Mouse (Mus musculus): ENCODE results near the gene Gpbar1. TPM values are rescaled to one million over a fixed set of nuclear protein-coding genes. Genes with fewer than 3 reads are reported as not detected.

The Gpbar1 gene
- polyA plus RNA-seq, 2 experiments: 0.34 TPM; not detected in 1

GRCm38 (mm10) chr1:74300347-74301110, 22.2 kb downstream of the Gpbar1 start:
- DNase-seq (ENCODE audit: low spot score) (no peak), ATAC-seq (ENCODE audit: low FRiP score, low read depth) (no peak)
- H3K9me3 ChIP-seq (ENCODE audit: control insufficient read depth, low read length): no peaks in the 10 kb centered on the region
- no peak overlapping the region for H3K4me3 ChIP-seq (replicated peaks; ENCODE audit: low read length)
- peaks cover 24% of the 10 kb centered on the region for H3K4me1 ChIP-seq (ENCODE audit: control insufficient read depth, insufficient read depth, low read length)
- no peak overlapping the region for H3K27ac ChIP-seq (replicated peaks; ENCODE audit: low read depth, low read length)
- no peaks in the 10 kb centered on the region for H3K27me3 ChIP-seq (ENCODE audit: control insufficient read depth, insufficient read depth, low read length)
- 77% methylated on average over 6 of the region's 6 CpGs for WGBS
- no peak for TF ChIP-seq POLR2A (IDR thresholded peaks at IDR 0.05; ENCODE audit: borderline replicate concordance, extremely low read depth, insufficient read depth, insufficient read length)
- no peak overlapping the region for H3K4me2 ChIP-seq (replicated peaks; ENCODE audit: low read depth, low read length, severe bottlenecking)
- no peaks in the 10 kb centered on the region for H3K36me3 ChIP-seq (ENCODE audit: control insufficient read depth, insufficient read depth, low read length)
- H3K9ac ChIP-seq (ENCODE audit: low read depth, low read length, severe bottlenecking): no peak overlapping the region

GRCm38 (mm10) chr1:74302229-74302628, 23.9 kb downstream of the Gpbar1 start:
- Histone ChIP-seq H3K9ac (ENCODE audit: low read depth, low read length, severe bottlenecking) (no peak overlapping the region), H3K4me3 (replicated peaks; ENCODE audit: low read length) (no peak overlapping the region), H3K27me3 (ENCODE audit: control insufficient read depth, insufficient read depth, low read length) (no peaks in the 10 kb centered on the region), H3K4me1 (ENCODE audit: control insufficient read depth, insufficient read depth, low read length) (peaks cover 10% of the 10 kb centered on the region), H3K4me2 (replicated peaks; ENCODE audit: low read depth, low read length, severe bottlenecking) (peak overlapping the region; percentile 73; the same call in 1 of the 2 replicates), H3K27ac (replicated peaks; ENCODE audit: low read depth, low read length) (no peak overlapping the region), H3K36me3 (ENCODE audit: control insufficient read depth, insufficient read depth, low read length) (no peaks in the 10 kb centered on the region), H3K9me3 (ENCODE audit: control insufficient read depth, low read length) (no peaks in the 10 kb centered on the region)
- TF ChIP-seq POLR2A (IDR thresholded peaks at IDR 0.05; ENCODE audit: borderline replicate concordance, extremely low read depth, insufficient read depth, insufficient read length): no peak
- 72% methylated on average over 7 of the region's 7 CpGs for WGBS
- DNase-seq (ENCODE audit: low spot score): no peak
- ATAC-seq (ENCODE audit: low FRiP score, low read depth): no peak

- TF ChIP-seq POLR2A (IDR thresholded peaks at IDR 0.05; ENCODE audit: borderline replicate concordance, extremely low read depth, insufficient read depth, insufficient read length): no peak
- Histone ChIP-seq H3K4me3 (replicated peaks; ENCODE audit: low read length) (peak overlapping the region; percentile 74), H3K9ac (ENCODE audit: low read depth, low read length, severe bottlenecking) (no peak overlapping the region), H3K27me3 (ENCODE audit: control insufficient read depth, insufficient read depth, low read length) (no peaks in the 10 kb centered on the region), H3K36me3 (ENCODE audit: control insufficient read depth, insufficient read depth, low read length) (no peaks in the 10 kb centered on the region), H3K4me1 (ENCODE audit: control insufficient read depth, insufficient read depth, low read length) (peaks cover 6% of the 10 kb centered on the region), H3K4me2 (replicated peaks; ENCODE audit: low read depth, low read length, severe bottlenecking) (peak overlapping the region; percentile 73), H3K27ac (replicated peaks; ENCODE audit: low read depth, low read length) (0 out of 2 replicates have a peak overlapping the region, but pooled peaks have one; percentile 13), H3K9me3 (ENCODE audit: control insufficient read depth, low read length) (no peaks in the 10 kb centered on the region)
- no peak for ATAC-seq (ENCODE audit: low FRiP score, low read depth)
- WGBS: 84% methylated on average over 2 of the region's 2 CpGs
- no peak for DNase-seq (ENCODE audit: low spot score)
These were observed 24.5 kb downstream of the Gpbar1 start for GRCm38 (mm10) chr1:74302835-74303234.

- DNase-seq (ENCODE audit: low spot score) (peak; percentile 46), ATAC-seq (ENCODE audit: low FRiP score, low read depth) (peak; percentile 89)
- Histone ChIP-seq H3K27ac (replicated peaks; ENCODE audit: low read depth, low read length) (peak overlapping the region; percentile 88), H3K9me3 (ENCODE audit: control insufficient read depth, low read length) (no peaks in the 10 kb centered on the region), H3K4me1 (ENCODE audit: control insufficient read depth, insufficient read depth, low read length) (peaks cover 6% of the 10 kb centered on the region), H3K9ac (ENCODE audit: low read depth, low read length, severe bottlenecking) (peak overlapping the region; percentile 87), H3K4me3 (replicated peaks; ENCODE audit: low read length) (peak overlapping the region; percentile 74), H3K27me3 (ENCODE audit: control insufficient read depth, insufficient read depth, low read length) (no peaks in the 10 kb centered on the region), H3K36me3 (ENCODE audit: control insufficient read depth, insufficient read depth, low read length) (no peaks in the 10 kb centered on the region), H3K4me2 (replicated peaks; ENCODE audit: low read depth, low read length, severe bottlenecking) (peak overlapping the region; percentile 73)
- TF ChIP-seq POLR2A (IDR thresholded peaks at IDR 0.05; ENCODE audit: borderline replicate concordance, extremely low read depth, insufficient read depth, insufficient read length): no peak; the same call in 1 of the 2 replicates
- WGBS: under 1% methylated on average over 44 of the region's 56 CpGs
These were observed 25.4 kb downstream of the Gpbar1 start for GRCm38 (mm10) chr1:74303509-74304338.

- ATAC-seq (ENCODE audit: low FRiP score, low read depth) (no peak; the same call in 1 of the 2 replicates), DNase-seq (ENCODE audit: low spot score) (peak; percentile 46)
- H3K9me3 ChIP-seq (ENCODE audit: control insufficient read depth, low read length): no peaks in the 10 kb centered on the region
- peak overlapping the region; percentile 87 for H3K9ac ChIP-seq (ENCODE audit: low read depth, low read length, severe bottlenecking)
- H3K4me1 ChIP-seq (ENCODE audit: control insufficient read depth, insufficient read depth, low read length): peaks cover 6% of the 10 kb centered on the region
- WGBS: 2% methylated on average over 12 of the region's 12 CpGs
- H3K36me3 ChIP-seq (ENCODE audit: control insufficient read depth, insufficient read depth, low read length): no peaks in the 10 kb centered on the region
- H3K4me2 ChIP-seq (replicated peaks; ENCODE audit: low read depth, low read length, severe bottlenecking): peak overlapping the region; percentile 73
- H3K27ac ChIP-seq (replicated peaks; ENCODE audit: low read depth, low read length): peak overlapping the region; percentile 88
- TF ChIP-seq POLR2A (IDR thresholded peaks at IDR 0.05; ENCODE audit: borderline replicate concordance, extremely low read depth, insufficient read depth, insufficient read length): no peak; the same call in 1 of the 2 replicates
- H3K4me3 ChIP-seq (replicated peaks; ENCODE audit: low read length): peak overlapping the region; percentile 74
- no peaks in the 10 kb centered on the region for H3K27me3 ChIP-seq (ENCODE audit: control insufficient read depth, insufficient read depth, low read length)
These were observed 26.0 kb downstream of the Gpbar1 start for GRCm38 (mm10) chr1:74304339-74304790.
